Mouse (Mus musculus): ENCODE measurements around the gene Fgd3. TPM values are rescaled to one million over a fixed set of nuclear protein-coding genes. Genes with fewer than 3 reads are reported as not detected.

The Fgd3 gene
- polyA plus RNA-seq, 1 experiment: 0.59 TPM

- Histone ChIP-seq H3K4me3 (ENCODE audit: insufficient read depth, low read depth, low read length) (no peak overlapping the region), H3K4me1 (ENCODE audit: control insufficient read depth, insufficient read depth, insufficient read length, low read length) (peaks cover 17% of the 10 kb centered on the region), H3K27ac (replicated peaks; ENCODE audit: low read depth, low read length) (no peak overlapping the region)
Observed at GRCm38 (mm10) chr13:49213531-49213932, 106.6 kb downstream of the Fgd3 start.

- no peak overlapping the region for H3K27ac ChIP-seq (replicated peaks; ENCODE audit: low read depth, low read length)
- no peak overlapping the region for H3K4me3 ChIP-seq (ENCODE audit: insufficient read depth, low read depth, low read length)
- peaks cover 17% of the 10 kb centered on the region for H3K4me1 ChIP-seq (ENCODE audit: control insufficient read depth, insufficient read depth, insufficient read length, low read length)
Observed at GRCm38 (mm10) chr13:49212711-49213500, 107.2 kb downstream of the Fgd3 start.

Other genes with a start within 250 kb of the Fgd3 start
- gene Wnk2, start 172.3 kb downstream of the Fgd3 start, polyA plus RNA-seq (2012; ENCODE audit: insufficient read depth, insufficient read length, missing spikeins): 0.63 TPM in 1 of 2 replicates, not detected in the other
- gene Ninj1, start 132.8 kb downstream of the Fgd3 start, polyA plus RNA-seq (2012; ENCODE audit: insufficient read depth, insufficient read length, missing spikeins): 57.7 and 90.3 TPM in 2 replicates
- 68.4 and 68.7 TPM in 2 replicates for gene Card19, start 104.3 kb downstream of the Fgd3 start, polyA plus RNA-seq (2012; ENCODE audit: insufficient read depth, insufficient read length, missing spikeins)
- 1.3 TPM in 1 of 2 replicates, not detected in the other for gene Susd3, start 71.6 kb downstream of the Fgd3 start, polyA plus RNA-seq (2012; ENCODE audit: insufficient read depth, insufficient read length, missing spikeins)
- 34.0 and 37.1 TPM in 2 replicates for gene Bicd2, start 21.3 kb upstream of the Fgd3 start, polyA plus RNA-seq (2012; ENCODE audit: insufficient read depth, insufficient read length, missing spikeins)
- 4.4 and 5.9 TPM in 2 replicates for gene Ippk, start 100.9 kb upstream of the Fgd3 start, polyA plus RNA-seq (2012; ENCODE audit: insufficient read depth, insufficient read length, missing spikeins)
- 1.8 and 2.0 TPM in 2 replicates for gene Tes3-ps, start 173.0 kb upstream of the Fgd3 start, polyA plus RNA-seq (2012; ENCODE audit: insufficient read depth, insufficient read length, missing spikeins)
- gene Ecm2, start 184.5 kb upstream of the Fgd3 start, polyA plus RNA-seq (2012; ENCODE audit: insufficient read depth, insufficient read length, missing spikeins): 10.1 and 12.4 TPM in 2 replicates
- 28.9 and 34.2 TPM in 2 replicates for gene Aspn, start 224.1 kb upstream of the Fgd3 start, polyA plus RNA-seq (2012; ENCODE audit: insufficient read depth, insufficient read length, missing spikeins)